Mouse (Mus musculus): ENCODE measurements around the gene Kmt5c.
"Not testable (repeated sequence)": the region's sequence is repeated elsewhere in the genome, so short reads cannot be mapped to it uniquely, and the experiment has no call there.

GRCm38 (mm10) chr7:4793248-4793647, 53.3 kb downstream of the Kmt5c start:
- TF ChIP-seq POLR2A (IDR thresholded peaks at IDR 0.05; ENCODE audit: extremely low read depth, insufficient read depth, low read length); CTCF (IDR thresholded peaks at IDR 0.05; ENCODE audit: low read depth, low read length): not testable (repeated sequence)

Measured in liver, adult 2 months (tissue).